Mouse (Mus musculus) G1E (cell line): ENCODE results near the gene Itih5. TPM values are rescaled to one million over a fixed set of nuclear protein-coding genes. Genes with fewer than 3 reads are reported as not detected.

Experiments
- ATAC-seq: 2 replicates; pipeline ENCODE4 v1.8.0; 2016; ENCODE audit warnings: mild to moderate bottlenecking; ENCODE audit not compliant: insufficient number of reproducible peaks, poor library complexity, low FRiP score, severe bottlenecking; ENCODE audit errors: extremely low read depth
- DNase-seq: peaks from one replicate; pipeline ENCODE4 v3.0.0; 2012; ENCODE audit warnings: low spot score
- H3K27me3 ChIP-seq: 2 replicates; pipeline ENCODE4 v1.6.1; 2012; ENCODE audit warnings: mild to moderate bottlenecking, low read length, inconsistent platforms; ENCODE audit not compliant: insufficient read depth
- H3K36me3 ChIP-seq: replicated peaks from 2 replicates; pipeline ENCODE3; 2012; ENCODE audit warnings: mild to moderate bottlenecking, inconsistent platforms
- H3K4me1 ChIP-seq: 2 replicates; pipeline ENCODE4 v1.6.1; 2012; ENCODE audit warnings: low read depth, low read length, inconsistent platforms, mixed read lengths; ENCODE audit not compliant: insufficient read depth
- H3K4me3 ChIP-seq: 2 replicates; pipeline ENCODE4 v1.5.1; 2012; ENCODE audit warnings: low read depth, mild to moderate bottlenecking, inconsistent platforms, low read length, moderate library complexity, mixed read lengths
- H3K9me3 ChIP-seq: replicated peaks from 2 replicates; pipeline ENCODE4 v1.6.1; 2012; ENCODE audit warnings: inconsistent platforms
- CTCF ChIP-seq: IDR thresholded peaks from 2 replicates; pipeline ENCODE4 v1.5.1; 2012; ENCODE audit warnings: low read depth, low read length, inconsistent platforms, mixed read lengths
- GATA1 ChIP-seq: IDR thresholded peaks from 2 replicates; pipeline ENCODE4 v1.6.1; 2012; ENCODE audit warnings: borderline replicate concordance, low read length, inconsistent platforms, mixed read lengths
- GATA2 ChIP-seq: IDR thresholded peaks from 2 replicates; pipeline ENCODE4 v1.6.1; 2012; ENCODE audit warnings: low read depth, low read length, inconsistent platforms, borderline replicate concordance
- POLR2AphosphoS5 ChIP-seq: IDR thresholded peaks from 2 replicates; pipeline ENCODE4 v1.6.1; 2012; ENCODE audit warnings: low read depth, low read length, inconsistent platforms; ENCODE audit not compliant: insufficient replicate concordance
- TAL1 ChIP-seq: conservative IDR thresholded peaks from 2 replicates; pipeline ENCODE4 v1.6.1; 2012; ENCODE audit warnings: low read depth, low read length, inconsistent platforms, mixed read lengths
- polyA plus RNA-seq: library from polyadenylated mRNA; stranded (reverse); fragments of >175 nt; gene quantifications from 2 replicates; pipeline ENCODE4 v1.2.3, GENCODE M21; 2012
- total RNA-seq, 2 experiments: library from RNA; stranded (forward) in 1 of 2; stranded (reverse) in 1 of 2; fragments of 200-1000 nt in 1 of 2; fragments of >200 nt in 1 of 2; fragmentation: Nextera tagmentation in 1 of 2; gene quantifications; 2 replicates each; pipeline ENCODE4 v1.2.3; 2014 to 2017

Gene Itih5
- total and polyA plus RNA-seq, 3 experiments = 0.11 TPM; not detected in 2

GRCm38 (mm10) chr2:10162011-10162410 lies 8.6 kb downstream of the Itih5 start:
- no peak for DNase-seq
- no peaks in the 10 kb centered on the region for H3K36me3 ChIP-seq
- H3K4me3 ChIP-seq = no peak overlapping the region
- no peaks in the 10 kb centered on the region for H3K9me3 ChIP-seq
- no peak for TF ChIP-seq CTCF
- TF ChIP-seq GATA1 = no peak
- TF ChIP-seq GATA2 = no peak
- no peak for TF ChIP-seq TAL1
- no peak for TF ChIP-seq POLR2AphosphoS5
- ATAC-seq = no peak
- no peaks in the 10 kb centered on the region for H3K27me3 ChIP-seq
- H3K4me1 ChIP-seq = peaks cover 2% of the 10 kb centered on the region; the same call in 1 of the 2 replicates

- Histone ChIP-seq H3K4me3 (no peak overlapping the region), H3K9me3 (no peaks in the 10 kb centered on the region), H3K27me3 (peaks cover 3% of the 10 kb centered on the region; the same call in 1 of the 2 replicates), H3K4me1 (peaks cover 2% of the 10 kb centered on the region; the same call in 1 of the 2 replicates), H3K36me3 (no peaks in the 10 kb centered on the region)
- TF ChIP-seq GATA1 (no peak), GATA2 (no peak), POLR2AphosphoS5 (no peak), TAL1 (no peak), CTCF (no peak)
- ATAC-seq (no peak), DNase-seq (no peak)
These were observed 13.3 kb downstream of the Itih5 start for GRCm38 (mm10) chr2:10166635-10167034.

- no peak for TF ChIP-seq TAL1
- TF ChIP-seq CTCF = no peak
- no peak for TF ChIP-seq POLR2AphosphoS5
- no peak for TF ChIP-seq GATA2
- H3K4me1 ChIP-seq = peaks cover 2% of the 10 kb centered on the region; the same call in 1 of the 2 replicates
- no peak for ATAC-seq
- no peaks in the 10 kb centered on the region for H3K9me3 ChIP-seq
- H3K36me3 ChIP-seq = no peaks in the 10 kb centered on the region
- no peak overlapping the region for H3K4me3 ChIP-seq
- peaks cover 6% of the 10 kb centered on the region; the same call in 1 of the 2 replicates for H3K27me3 ChIP-seq
- no peak for DNase-seq
These were observed 13.9 kb downstream of the Itih5 start for GRCm38 (mm10) chr2:10167283-10167682.

- no peak for TF ChIP-seq GATA2
- no peak for TF ChIP-seq TAL1
- TF ChIP-seq GATA1 = no peak
- no peak for TF ChIP-seq CTCF
- no peak for TF ChIP-seq POLR2AphosphoS5
- Histone ChIP-seq H3K4me1 (peaks cover 2% of the 10 kb centered on the region; the same call in 1 of the 2 replicates), H3K27me3 (peaks cover 6% of the 10 kb centered on the region; the same call in 1 of the 2 replicates), H3K4me3 (no peak overlapping the region), H3K36me3 (no peaks in the 10 kb centered on the region), H3K9me3 (no peaks in the 10 kb centered on the region)
- ATAC-seq (no peak), DNase-seq (no peak)
These were observed 14.6 kb downstream of the Itih5 start for GRCm38 (mm10) chr2:10168016-10168415.

- Histone ChIP-seq H3K9me3 (no peaks in the 10 kb centered on the region), H3K4me1 (peaks cover 2% of the 10 kb centered on the region; the same call in 1 of the 2 replicates), H3K36me3 (no peaks in the 10 kb centered on the region), H3K27me3 (peaks cover 6% of the 10 kb centered on the region; the same call in 1 of the 2 replicates), H3K4me3 (no peak overlapping the region)
- no peak for DNase-seq
- TF ChIP-seq GATA2 (no peak), TAL1 (no peak), GATA1 (no peak), CTCF (no peak), POLR2AphosphoS5 (no peak)
- no peak for ATAC-seq
These were observed 16.6 kb downstream of the Itih5 start for GRCm38 (mm10) chr2:10169991-10170390.

- H3K36me3 ChIP-seq = no peaks in the 10 kb centered on the region
- no peaks in the 10 kb centered on the region for H3K4me1 ChIP-seq
- no peak for TF ChIP-seq GATA2
- TF ChIP-seq CTCF = no peak
- no peak for TF ChIP-seq POLR2AphosphoS5
- TF ChIP-seq GATA1 = no peak
- no peak for TF ChIP-seq TAL1
- no peaks in the 10 kb centered on the region for H3K27me3 ChIP-seq
- H3K4me3 ChIP-seq = no peak overlapping the region
- H3K9me3 ChIP-seq = no peaks in the 10 kb centered on the region
- DNase-seq (no peak), ATAC-seq (no peak)
These were observed 40.2 kb downstream of the Itih5 start for GRCm38 (mm10) chr2:10193553-10193952.

GRCm38 (mm10) chr2:10195162-10195561 lies 41.8 kb downstream of the Itih5 start:
- Histone ChIP-seq H3K36me3 (no peaks in the 10 kb centered on the region), H3K27me3 (no peaks in the 10 kb centered on the region; the same call in 1 of the 2 replicates), H3K4me1 (no peaks in the 10 kb centered on the region), H3K9me3 (no peaks in the 10 kb centered on the region), H3K4me3 (no peak overlapping the region)
- ATAC-seq (no peak), DNase-seq (no peak)
- peak; percentile 27; the same call in 1 of the 2 replicates for TF ChIP-seq CTCF
- no peak for TF ChIP-seq POLR2AphosphoS5
- no peak for TF ChIP-seq GATA2
- no peak for TF ChIP-seq TAL1
- no peak for TF ChIP-seq GATA1
